Mouse (Mus musculus) B cell, adult (primary cell): ENCODE results near the gene Ercc5. TPM values are rescaled to one million over a fixed set of nuclear protein-coding genes. Genes with fewer than 3 reads are reported as not detected.

Experiments
- total RNA-seq: library from RNA; stranded (reverse); gene quantifications from 4 replicates; pipeline ENCODE4 v1.2.4, GENCODE M21; 2023; ENCODE audit not compliant: inconsistent age

Gene Ercc5
- total RNA-seq: 20.7 to 28.4 TPM (median 25.0 TPM) in 4 replicates

DNA sequence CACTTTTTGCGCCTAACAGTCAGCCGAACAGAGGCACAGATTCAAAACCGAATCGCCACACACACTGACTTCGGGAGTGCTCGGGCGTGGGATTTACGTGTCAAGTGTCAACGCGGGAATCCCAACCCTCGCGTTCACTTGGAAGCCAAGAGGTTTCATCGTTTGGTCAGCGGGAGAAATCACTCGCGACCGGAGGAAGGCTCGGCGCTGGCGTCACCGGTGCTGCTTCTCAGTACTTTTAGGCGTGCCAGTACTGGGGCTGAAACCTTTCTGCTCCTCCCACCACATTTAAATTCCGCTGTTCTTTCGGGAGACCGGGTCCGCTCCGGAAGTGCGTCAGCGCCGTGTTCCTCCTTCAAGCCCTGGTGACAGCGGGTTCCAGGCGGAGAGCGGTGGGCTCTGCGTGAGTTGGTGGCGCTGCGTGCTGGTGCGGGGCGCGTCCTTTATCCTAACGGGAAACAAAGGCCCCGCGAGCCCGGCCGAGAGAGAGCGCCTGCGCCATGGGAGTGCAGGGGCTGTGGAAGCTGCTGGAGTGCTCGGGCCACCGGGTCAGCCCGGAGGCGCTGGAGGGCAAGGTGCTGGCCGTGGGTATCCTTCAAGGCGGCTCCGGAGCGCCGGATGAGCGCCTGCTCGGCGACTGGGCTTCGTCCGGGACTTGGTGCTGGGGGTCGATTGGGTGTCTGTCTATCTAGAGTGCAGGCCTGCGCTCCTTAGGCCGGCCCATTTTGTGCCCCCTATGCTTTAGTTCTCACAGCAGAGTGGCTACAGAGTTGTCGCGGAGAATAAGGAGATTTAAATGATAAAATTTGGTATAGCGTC, at the start of gene Ercc5:
Ercc5 (plus strand) TSS at position 182 of the 819 bp plus-strand sequence.

DNA sequence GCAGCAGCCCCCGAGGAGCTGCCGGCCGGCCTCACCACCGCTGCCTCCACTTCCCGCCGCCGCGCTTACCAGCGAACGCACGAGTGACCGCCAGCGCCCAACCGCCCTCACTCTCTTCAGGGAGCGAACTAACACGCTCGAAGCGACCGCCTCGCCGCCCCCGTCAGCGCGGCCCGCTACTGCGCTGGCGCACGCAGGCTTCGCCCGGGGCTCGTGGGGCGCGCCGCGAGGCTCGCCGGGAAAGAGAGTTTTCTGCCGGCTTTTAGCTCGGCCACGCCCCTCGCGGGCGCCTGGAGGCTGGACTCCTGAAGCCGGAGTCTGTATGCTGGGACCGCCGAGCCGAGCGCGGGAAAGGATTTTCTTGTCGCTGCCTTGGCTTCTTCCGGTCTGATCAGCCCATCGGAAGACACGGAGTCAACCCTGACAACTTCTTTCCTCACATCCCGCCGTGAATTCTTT, 45.3 kb upstream of the Ercc5 start, which contains the start of gene Tex30:
Tex30 (minus strand) TSS at position 183 of the 459 bp plus-strand sequence.

DNA sequence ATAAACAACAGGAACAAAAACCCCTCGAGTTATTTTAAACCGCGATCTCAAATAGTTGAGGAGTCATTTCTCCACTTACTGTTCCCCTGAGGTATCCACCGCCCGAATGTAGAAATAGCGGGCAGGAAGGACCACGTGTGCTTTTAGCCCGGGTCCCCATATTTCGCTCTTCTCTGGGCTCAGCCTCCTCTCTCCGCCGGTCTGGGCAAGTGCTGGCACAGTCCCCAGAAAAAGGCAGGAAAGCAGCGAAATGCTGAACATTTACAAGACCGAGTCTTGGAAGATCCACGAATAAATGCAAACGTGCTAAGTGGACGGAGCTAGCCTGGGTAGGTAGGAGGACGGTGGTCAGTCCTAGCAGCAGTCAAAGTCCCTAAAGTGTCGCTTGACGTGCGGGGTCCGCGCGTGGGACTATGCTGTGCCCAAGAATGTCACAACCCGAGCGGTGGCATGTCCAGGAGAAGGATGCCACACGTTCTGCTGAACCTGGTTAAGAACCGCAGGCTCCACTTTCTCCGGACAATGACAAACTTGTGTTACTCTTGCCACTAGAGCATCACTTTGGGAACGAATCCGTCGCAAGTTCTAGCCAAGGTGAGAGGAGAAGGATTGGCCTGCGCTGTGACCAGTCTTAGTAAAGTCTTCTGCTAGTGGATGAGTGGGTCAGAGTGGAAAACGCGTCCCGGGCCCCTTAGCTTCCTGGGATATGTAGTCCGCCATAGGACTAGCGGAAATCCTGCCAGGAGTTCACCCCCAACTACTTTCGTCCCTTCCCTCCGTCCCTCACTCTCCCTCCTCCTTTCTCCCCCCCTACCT, 29.1 kb upstream of the Ercc5 start, which contains the start of the genes Kdelc1 and Bivm:
Kdelc1 (minus strand) TSS at position 570 of the 816 bp plus-strand sequence.
Bivm (plus strand) TSS at position 719 of the 816 bp plus-strand sequence.

DNA sequence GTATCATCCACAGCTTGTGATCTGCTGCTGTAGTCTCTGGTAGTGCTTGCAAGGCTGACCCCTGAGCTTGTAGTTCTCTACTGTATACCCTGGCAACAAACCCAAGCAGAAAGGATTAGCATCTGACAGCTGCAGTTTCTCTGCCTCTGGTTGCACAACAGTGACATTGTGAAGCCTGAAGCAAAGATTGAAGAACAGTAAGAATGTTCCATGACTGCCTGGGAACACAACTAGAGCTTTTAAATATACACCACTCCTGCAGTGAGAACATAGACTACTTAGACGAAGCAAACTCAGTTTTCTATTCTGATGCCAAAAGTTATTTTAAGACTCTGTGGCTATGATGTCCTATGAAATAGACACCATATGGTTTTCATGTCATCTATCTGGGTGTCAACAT, 71.3 kb downstream of the Ercc5 start, which contains the start of gene Mettl21e:
Mettl21e (minus strand) TSS at position 86 of the 400 bp plus-strand sequence.

Other genes starting within 250 kb of the Ercc5 start
- 76.5 to 82.1 TPM (median 78.0 TPM) in 4 replicates for gene Tpp2, start 214.1 kb upstream of the Ercc5 start, total RNA-seq
- not detected in 4 replicates for gene Mettl21c, start 127.7 kb upstream of the Ercc5 start, total RNA-seq
- gene Gm8251, start 85.8 kb upstream of the Ercc5 start, total RNA-seq: 0.18 to 0.45 TPM (median 0.26 TPM) in 4 replicates
- gene Tex30, start 45.3 kb upstream of the Ercc5 start, total RNA-seq: 35.4 to 49.9 TPM (median 41.0 TPM) in 4 replicates
- gene Kdelc1, start 28.9 kb upstream of the Ercc5 start, total RNA-seq: 2.2 to 4.2 TPM (median 2.8 TPM) in 4 replicates
- gene Bivm, start 28.8 kb upstream of the Ercc5 start, total RNA-seq: 4.3 to 4.6 TPM (median 4.4 TPM) in 4 replicates
- not detected in 4 replicates for gene Mettl21e, start 71.2 kb downstream of the Ercc5 start, total RNA-seq